Comparison of ENCODE assay signal across 8 mouse cellular contexts in genomic region chr14:111249347-111249946, GRCm38 (mm10).
A peak's percentile ranks its signal among the peaks of the same experiment; 100 is the strongest.
DNase-seq lines count a peak whose midpoint lies in the region; ATAC-seq and TF ChIP-seq lines count a peak whose summit lies in the region.
"Had no signal": no experiment of that assay in that cellular context is flagged by ENCODE, and none has a peak within 500 bp of the region (broad histone marks: within the 10 kb centered on the region; RNA-seq: fewer than 3 reads in every experiment).

No protein-coding gene starts in this region.

- no peak overlapping the region for H3K4me2 ChIP-seq in lung, embryonic 16.5 days (ENCODE audit: low read depth, low read length)
- H3K4me2 ChIP-seq in heart, postnatal 0 days (ENCODE audit: low read depth, low read length), result peak overlapping the region; percentile 20; the same call in 1 of the 2 replicates
- H3K4me2 ChIP-seq: liver, embryonic 15.5 days had no signal

- no peak for TF ChIP-seq CTCF in cerebellum, adult 2 months (IDR thresholded peaks at IDR 0.05; ENCODE audit: borderline replicate concordance, insufficient read depth, low read depth, low read length)
- TF ChIP-seq CTCF in heart, postnatal 0 days (IDR thresholded peaks at IDR 0.05; ENCODE audit: low read depth), result no peak

- no peak for TF ChIP-seq EP300 in heart, postnatal 0 days (IDR thresholded peaks at IDR 0.05; ENCODE audit: low read depth)

- H3K4me1 ChIP-seq in lung, embryonic 16.5 days (replicated peaks; ENCODE audit: control insufficient read depth, insufficient read depth, low read length), result no peaks in the 10 kb centered on the region
- no peaks in the 10 kb centered on the region for H3K4me1 ChIP-seq in cerebellum, adult 2 months (ENCODE audit: control insufficient read depth, insufficient read depth, low read length)
- no peaks in the 10 kb centered on the region for H3K4me1 ChIP-seq in heart, postnatal 0 days (ENCODE audit: control insufficient read depth, insufficient read depth)
- H3K4me1 ChIP-seq: liver, embryonic 15.5 days had no signal

- no peak overlapping the region for H3K4me3 ChIP-seq in lung, embryonic 16.5 days (ENCODE audit: low read length)
- no peak overlapping the region for H3K4me3 ChIP-seq in cerebellum, adult 2 months (replicated peaks; ENCODE audit: insufficient read depth, low read depth, low read length)
- H3K4me3 ChIP-seq in heart, postnatal 0 days (ENCODE audit: low read depth, low read length), result no peak overlapping the region
- H3K4me3 ChIP-seq: liver, embryonic 15.5 days had no signal

- H3K36me3 ChIP-seq in lung, embryonic 16.5 days (ENCODE audit: control insufficient read depth, insufficient read depth, low read length), result no peaks in the 10 kb centered on the region
- H3K36me3 ChIP-seq in heart, postnatal 0 days (replicated peaks; ENCODE audit: control insufficient read depth, insufficient read depth, low read length), result no peaks in the 10 kb centered on the region
- H3K36me3 ChIP-seq: liver, embryonic 15.5 days had no signal

- no peaks in the 10 kb centered on the region for H3K27me3 ChIP-seq in lung, embryonic 16.5 days (ENCODE audit: control insufficient read depth, insufficient read depth, low read depth, low read length)
- H3K27me3 ChIP-seq in cerebellum, adult 2 months (ENCODE audit: control insufficient read depth, insufficient read depth, low read length), result no peaks in the 10 kb centered on the region
- no peaks in the 10 kb centered on the region for H3K27me3 ChIP-seq in heart, postnatal 0 days (ENCODE audit: control insufficient read depth, insufficient read depth, low read length)
- H3K27me3 ChIP-seq: liver, embryonic 15.5 days had no signal

- no peak for DNase-seq in lung, postnatal 25 days (ENCODE audit: low spot score)
- peak; percentile 38 to 64 for DNase-seq in cerebellum, adult 2 months
- DNase-seq in heart, postnatal 0 days (ENCODE audit: low spot score), result peak; percentile 12
- DNase-seq in left cerebral cortex, postnatal 14 days (ENCODE audit: low spot score in 2 of 2), result peak; percentile 83 to 89
- DNase-seq in right cerebral cortex, postnatal 10 days (ENCODE audit: low spot score in 2 of 2), result peak; percentile 79 to 85
- no peak for DNase-seq in kidney, postnatal 25 days

- H3K9ac ChIP-seq in lung, embryonic 16.5 days (ENCODE audit: low read length), result no peak overlapping the region
- no peak overlapping the region for H3K9ac ChIP-seq in heart, postnatal 0 days (replicated peaks; ENCODE audit: low read depth, low read length)
- H3K9ac ChIP-seq: liver, embryonic 15.5 days had no signal

- peak; percentile 92 for ATAC-seq in lung, embryonic 16.5 days (ENCODE audit: low read depth)
- no peak for ATAC-seq in heart, postnatal 0 days (ENCODE audit: insufficient read depth, low read depth)

- no peak for TF ChIP-seq POLR2A in cerebellum, adult 2 months (IDR thresholded peaks at IDR 0.05; ENCODE audit: borderline replicate concordance, insufficient read depth, low read length)

- intact Hi-C loops in left cerebral cortex, postnatal 14 days (cut with DNase I), result no loop called here

- no peak overlapping the region for H3K27ac ChIP-seq in lung, embryonic 16.5 days (ENCODE audit: low read length)
- no peak overlapping the region for H3K27ac ChIP-seq in cerebellum, adult 2 months (ENCODE audit: insufficient read depth, low read length)
- H3K27ac ChIP-seq in heart, postnatal 0 days (ENCODE audit: low read depth), result no peak overlapping the region
- H3K27ac ChIP-seq: liver, embryonic 15.5 days had no signal

- whole genome bisulfite sequencing in lung, embryonic 16.5 days, result 27% methylated on average over 9 of the region's 9 CpGs
- 5% methylated on average over 9 of the region's 9 CpGs for WGBS in cerebellum, adult 2 months
- WGBS in heart, postnatal 0 days, result 23% methylated on average over 9 of the region's 9 CpGs

- no peaks in the 10 kb centered on the region for H3K9me3 ChIP-seq in lung, embryonic 16.5 days (ENCODE audit: control insufficient read depth, low read length)
- no peaks in the 10 kb centered on the region for H3K9me3 ChIP-seq in heart, postnatal 0 days (replicated peaks; ENCODE audit: control insufficient read depth, low read length)
- H3K9me3 ChIP-seq: liver, embryonic 15.5 days had no signal

Comparison
In these comparisons a context has a peak if more than half of its experiments do, and no peak if none do; other contexts are left out.
1. DNase-seq: peak in cerebellum, adult 2 months (2 of 2), heart, postnatal 0 days (single experiment), left cerebral cortex, postnatal 14 days (2 of 2) and right cerebral cortex, postnatal 10 days (2 of 2); none in lung, postnatal 25 days (single experiment) and kidney, postnatal 25 days (0 of 2).